Mouse (Mus musculus) thymus, postnatal 14 days (tissue): Measurements from ENCODE around the gene Clps.

ENCODE experiments used
- DNase-seq: peaks from one replicate; pipeline ENCODE4 v3.0.0; 2021

Clps gene

GRCm38 (mm10) chr17:28517441-28517955 lies 43.1 kb downstream of the Clps start, which contains the start of gene Fkbp5:
TSS of gene Fkbp5 (minus strand) at chr17:28517527.
- peak; percentile 49 for DNase-seq

GRCm38 (mm10) chr17:28516881-28517280 lies 43.7 kb downstream of the Clps start:
- peak; percentile 75 for DNase-seq

GRCm38 (mm10) chr17:28515431-28516341 lies 44.9 kb downstream of the Clps start:
- peak; percentile 74 for DNase-seq

GRCm38 (mm10) chr17:28514555-28514954 lies 46.0 kb downstream of the Clps start:
- no peak for DNase-seq

GRCm38 (mm10) chr17:28513844-28514243 lies 46.7 kb downstream of the Clps start:
- DNase-seq = no peak

- no peak for DNase-seq
Measured at GRCm38 (mm10) chr17:28513337-28513736, 47.2 kb downstream of the Clps start.

- DNase-seq = no peak
Measured at GRCm38 (mm10) chr17:28512696-28513095, 47.9 kb downstream of the Clps start.

- no peak for DNase-seq
Measured at GRCm38 (mm10) chr17:28511616-28512541, 48.7 kb downstream of the Clps start.

GRCm38 (mm10) chr17:28510445-28511342 lies 49.9 kb downstream of the Clps start:
- peak; percentile 54 for DNase-seq
